Mouse (Mus musculus) hindbrain, embryonic 14.5 days (tissue): ENCODE data around the gene Lrsam1. TPM values are rescaled to one million over a fixed set of nuclear protein-coding genes. Genes with fewer than 3 reads are reported as not detected.
A peak's percentile ranks its signal among the peaks of the same experiment; 100 is the strongest.

ENCODE experiments used
- ATAC-seq: fragments of 200-750 bp; cut with Nextera tagmentation; 2 replicates; pipeline ENCODE4 v1.8.0; 2017; ENCODE audit warnings: moderate number of reproducible peaks, mild to moderate bottlenecking, moderate TSS enrichment, moderate library complexity; ENCODE audit not compliant: low FRiP score
- DNase-seq: peaks from one replicate; pipeline ENCODE4 v3.0.0-alpha.2; 2015; ENCODE audit warnings: low spot score
- H3K27ac ChIP-seq: fragments of 300-500 bp; sonication (generic); 2 replicates; pipeline ENCODE4 v1.5.1; 2014; ENCODE audit warnings: mild to moderate bottlenecking, moderate library complexity
- H3K27me3 ChIP-seq: fragments of 300-500 bp; sonication (generic); 2 replicates; pipeline ENCODE4 v1.6.1; 2014; ENCODE audit warnings: mild to moderate bottlenecking, low read length, mixed read lengths; ENCODE audit not compliant: control insufficient read depth, insufficient read depth
- H3K36me3 ChIP-seq: fragments of 300-500 bp; sonication (generic); replicated peaks from 2 replicates; pipeline ENCODE4 v1.6.1; 2014; ENCODE audit not compliant: control insufficient read depth, insufficient read depth
- H3K4me1 ChIP-seq: fragments of 300-500 bp; sonication (generic); replicated peaks from 2 replicates; pipeline ENCODE4 v1.6.1; 2014; ENCODE audit warnings: antibody characterized with exemption, low read length, mixed read lengths; ENCODE audit not compliant: control insufficient read depth, insufficient read depth
- H3K4me2 ChIP-seq: fragments of 300-500 bp; sonication (generic); replicated peaks from 2 replicates; pipeline ENCODE4 v1.6.1; 2014; ENCODE audit warnings: mild to moderate bottlenecking, moderate library complexity
- H3K4me3 ChIP-seq: fragments of 300-500 bp; sonication (generic); replicated peaks from 2 replicates; pipeline ENCODE4 v1.5.1; 2014; ENCODE audit warnings: mild to moderate bottlenecking, low read length
- H3K9ac ChIP-seq: fragments of 300-500 bp; sonication (generic); 2 replicates; pipeline ENCODE4 v1.6.1; 2014
- H3K9me3 ChIP-seq: fragments of 300-500 bp; sonication (generic); 2 replicates; pipeline ENCODE4 v1.6.1; 2016; ENCODE audit warnings: low read length; ENCODE audit not compliant: control insufficient read depth
- WGBS: fragments of 180-500 bp; shearing (Covaris S2); extraction: QIAGEN DNeasy Blood & Tissue Kit; methylation state at CpG from one replicate; pipeline ENCODE4 v1.1.7; 2014; 5-methylcytosine and 5-hydroxymethylcytosine counted together
- polyA plus RNA-seq: library from polyadenylated mRNA; unstranded; fragments of >200 nt; fragmentation: Nextera tagmentation; extraction: Ambion mirVana; gene quantifications from 2 replicates; pipeline ENCODE4 v1.2.1, GENCODE M21; 2014

Lrsam1 gene
- polyA plus RNA-seq, 1 experiment from 2014 or later = 20.2 TPM

- Histone ChIP-seq H3K27ac (peak overlapping the region; percentile 52; the same call in 1 of the 2 replicates), H3K27me3 (no peaks in the 10 kb centered on the region), H3K4me1 (peaks cover 26% of the 10 kb centered on the region), H3K36me3 (peaks cover 32% of the 10 kb centered on the region), H3K9me3 (no peaks in the 10 kb centered on the region), H3K4me2 (0 out of 2 replicates have a peak overlapping the region, but pooled peaks have one; percentile 7), H3K4me3 (no peak overlapping the region), H3K9ac (peak overlapping the region; percentile 34; the same call in 1 of the 2 replicates)
- no peak for ATAC-seq
- DNase-seq = no peak
- 31% methylated on average over 11 of the region's 11 CpGs for WGBS
Observed at GRCm38 (mm10) chr2:32908796-32909195, 52.6 kb downstream of the Lrsam1 start.

DNA sequence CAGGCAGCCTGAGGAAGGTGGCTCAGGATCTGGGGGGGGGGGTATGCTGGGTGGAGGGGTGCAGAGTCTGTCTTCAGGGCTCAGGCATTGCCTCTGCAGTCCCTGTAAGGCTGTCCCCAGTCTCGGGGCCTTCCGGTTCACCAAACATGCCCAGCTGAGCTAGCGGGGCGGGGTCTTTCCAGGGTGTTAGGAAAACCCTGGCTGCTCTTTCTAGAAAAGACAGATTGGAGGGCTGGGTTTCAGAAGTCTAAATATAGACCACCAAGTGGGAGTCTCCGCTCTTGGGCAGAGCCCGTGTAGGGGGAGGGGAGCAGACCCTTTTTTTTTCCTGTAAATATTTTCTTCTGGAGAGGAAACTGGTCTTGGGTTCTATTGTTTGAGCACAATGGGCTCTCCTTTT is 53.1 kb downstream of the Lrsam1 start:
- no peak for ATAC-seq
- H3K27ac ChIP-seq = peak overlapping the region; percentile 52; the same call in 1 of the 2 replicates
- peaks cover 26% of the 10 kb centered on the region for H3K4me1 ChIP-seq
- 1% methylated on average over 6 of the region's 6 CpGs for WGBS
- H3K9ac ChIP-seq = peak overlapping the region; percentile 34; the same call in 1 of the 2 replicates
- H3K4me2 ChIP-seq = no peak overlapping the region
- no peak overlapping the region for H3K4me3 ChIP-seq
- peak; percentile 52 for DNase-seq
- H3K9me3 ChIP-seq = no peaks in the 10 kb centered on the region
- H3K36me3 ChIP-seq = peaks cover 32% of the 10 kb centered on the region
- H3K27me3 ChIP-seq = no peaks in the 10 kb centered on the region

- 56% methylated on average over 8 of the region's 8 CpGs for WGBS
- DNase-seq (no peak), ATAC-seq (no peak)
- peak overlapping the region; percentile 52 for H3K27ac ChIP-seq
- no peak overlapping the region for H3K4me3 ChIP-seq
- no peaks in the 10 kb centered on the region for H3K9me3 ChIP-seq
- H3K36me3 ChIP-seq = peaks cover 26% of the 10 kb centered on the region
- no peak overlapping the region for H3K4me2 ChIP-seq
- peaks cover 26% of the 10 kb centered on the region for H3K4me1 ChIP-seq
- no peaks in the 10 kb centered on the region for H3K27me3 ChIP-seq
- peak overlapping the region; percentile 5; the same call in 1 of the 2 replicates for H3K9ac ChIP-seq
Observed at GRCm38 (mm10) chr2:32907442-32907841, 54.0 kb downstream of the Lrsam1 start.

- no peak overlapping the region for H3K9ac ChIP-seq
- ATAC-seq = no peak
Observed at GRCm38 (mm10) chr2:32905297-32905696, 56.1 kb downstream of the Lrsam1 start.

GRCm38 (mm10) chr2:32904637-32905036 is 56.8 kb downstream of the Lrsam1 start:
- 88% methylated on average over 5 of the region's 5 CpGs for WGBS
- Histone ChIP-seq H3K27me3 (no peaks in the 10 kb centered on the region), H3K9ac (no peak overlapping the region), H3K36me3 (peaks cover 4% of the 10 kb centered on the region; the same call in 1 of the 2 replicates), H3K9me3 (no peaks in the 10 kb centered on the region), H3K27ac (no peak overlapping the region), H3K4me2 (no peak overlapping the region), H3K4me1 (peaks cover 26% of the 10 kb centered on the region), H3K4me3 (no peak overlapping the region)
- no peak for DNase-seq
- no peak for ATAC-seq

More at GRCm38 (mm10) chr2:32905297-32905696, 56.1 kb downstream of the Lrsam1 start:
- no peak overlapping the region for H3K4me2 ChIP-seq
- H3K4me1 ChIP-seq = peaks cover 26% of the 10 kb centered on the region
- H3K9me3 ChIP-seq = no peaks in the 10 kb centered on the region
- H3K27ac ChIP-seq = no peak overlapping the region
- H3K27me3 ChIP-seq = no peaks in the 10 kb centered on the region
- DNase-seq = no peak
- H3K36me3 ChIP-seq = peaks cover 11% of the 10 kb centered on the region; the same call in 1 of the 2 replicates
- WGBS = 78% methylated on average over 8 of the region's 8 CpGs
- no peak overlapping the region for H3K4me3 ChIP-seq

DNA sequence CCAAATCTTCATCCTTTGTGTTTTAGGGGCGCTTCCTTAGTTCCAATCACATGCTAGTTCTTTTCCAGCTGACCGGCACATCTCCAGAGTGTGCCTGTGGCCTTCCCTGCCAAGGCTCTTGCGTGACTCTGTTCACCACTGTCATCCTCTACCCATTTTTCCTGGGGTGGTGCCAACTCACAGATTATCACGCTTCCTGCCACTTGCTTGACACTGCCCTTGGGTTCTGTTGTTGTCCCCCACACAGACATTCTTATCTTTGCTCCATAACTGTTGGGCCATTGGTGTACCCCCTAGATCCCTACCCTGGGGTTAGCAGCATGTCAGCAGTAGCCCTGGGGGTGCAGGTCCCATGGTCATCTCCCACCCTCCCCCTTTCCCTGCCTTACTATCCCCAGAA is 57.9 kb downstream of the Lrsam1 start:
- H3K27ac ChIP-seq = no peak overlapping the region
- H3K4me1 ChIP-seq = peaks cover 22% of the 10 kb centered on the region
- peaks cover 4% of the 10 kb centered on the region; the same call in 1 of the 2 replicates for H3K36me3 ChIP-seq
- no peaks in the 10 kb centered on the region for H3K27me3 ChIP-seq
- H3K4me2 ChIP-seq = no peak overlapping the region
- H3K9me3 ChIP-seq = no peaks in the 10 kb centered on the region
- no peak for DNase-seq
- WGBS = 84% methylated on average over 4 of the region's 4 CpGs
- H3K9ac ChIP-seq = no peak overlapping the region
- H3K4me3 ChIP-seq = no peak overlapping the region
- no peak for ATAC-seq

DNA sequence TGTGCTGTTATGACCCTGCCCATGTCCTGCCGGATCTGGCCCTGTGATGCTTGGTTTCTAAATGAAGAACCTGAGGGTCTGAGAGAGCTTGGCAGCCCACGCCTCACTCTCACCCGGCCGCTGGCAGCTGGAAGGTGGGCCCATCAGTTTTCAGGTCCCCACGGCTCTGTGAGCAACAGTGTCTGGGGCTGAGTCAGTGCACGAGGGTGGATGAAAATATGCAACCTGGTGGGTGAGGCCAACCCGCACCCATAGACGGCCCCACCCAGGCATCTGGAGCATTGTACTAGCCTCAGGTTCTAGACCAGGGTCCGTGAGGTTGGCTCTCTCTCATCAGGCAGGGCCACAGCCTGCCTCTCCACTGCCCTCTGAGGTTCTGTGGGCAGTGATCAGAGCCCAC is 59.3 kb downstream of the Lrsam1 start:
- DNase-seq = no peak
- Histone ChIP-seq H3K4me1 (peaks cover 14% of the 10 kb centered on the region), H3K4me2 (no peak overlapping the region), H3K9me3 (no peaks in the 10 kb centered on the region), H3K27me3 (no peaks in the 10 kb centered on the region), H3K27ac (no peak overlapping the region), H3K4me3 (no peak overlapping the region), H3K36me3 (peaks cover 4% of the 10 kb centered on the region; the same call in 1 of the 2 replicates), H3K9ac (no peak overlapping the region)
- ATAC-seq = no peak
- WGBS = 92% methylated on average over 9 of the region's 9 CpGs

DNA sequence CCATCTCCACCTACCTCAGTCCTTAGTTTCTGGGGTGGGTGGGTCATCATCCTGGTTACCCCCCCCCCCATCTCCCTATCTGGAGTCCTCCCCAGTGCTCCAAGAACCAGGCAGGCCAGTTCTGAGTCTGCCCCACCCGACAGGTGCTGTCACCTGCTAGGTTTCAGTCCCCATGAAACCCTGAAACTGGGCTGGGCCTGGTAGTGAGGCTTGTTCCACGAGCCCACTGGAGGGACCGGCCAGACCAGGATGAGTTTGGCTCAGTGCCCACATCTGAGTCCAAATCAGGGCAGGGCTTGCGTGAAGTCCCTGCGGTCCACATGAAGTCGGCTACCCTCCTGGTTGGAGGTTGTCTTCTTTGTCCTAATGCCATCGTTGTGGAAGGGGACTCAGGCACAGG is 62.4 kb downstream of the Lrsam1 start:
- Histone ChIP-seq H3K36me3 (0 out of 2 replicates have a peak, but pooled peaks cover 4% of the 10 kb centered on the region), H3K4me2 (no peak overlapping the region), H3K27ac (no peak overlapping the region), H3K9me3 (no peaks in the 10 kb centered on the region), H3K27me3 (no peaks in the 10 kb centered on the region), H3K9ac (no peak overlapping the region), H3K4me1 (peaks cover 25% of the 10 kb centered on the region), H3K4me3 (no peak overlapping the region)
- ATAC-seq (no peak), DNase-seq (no peak)
- 60% methylated on average over 7 of the region's 7 CpGs for WGBS

GRCm38 (mm10) chr2:32896507-32897147 is 64.8 kb downstream of the Lrsam1 start:
- ATAC-seq (0 out of 2 replicates have a peak, but pooled peaks have one; percentile 41), DNase-seq (no peak)
- H3K4me2 ChIP-seq = no peak overlapping the region
- H3K9me3 ChIP-seq = no peaks in the 10 kb centered on the region
- 0 out of 2 replicates have a peak, but pooled peaks cover 7% of the 10 kb centered on the region for H3K36me3 ChIP-seq
- peak overlapping the region; percentile 9; the same call in 1 of the 2 replicates for H3K9ac ChIP-seq
- H3K4me3 ChIP-seq = no peak overlapping the region
- H3K4me1 ChIP-seq = peaks cover 25% of the 10 kb centered on the region
- peak overlapping the region; percentile 40; the same call in 1 of the 2 replicates for H3K27ac ChIP-seq
- WGBS = 39% methylated on average over 10 of the region's 10 CpGs
- no peaks in the 10 kb centered on the region for H3K27me3 ChIP-seq
